Mouse (Mus musculus) liver, embryonic 11.5 days (tissue): ENCODE measurements around the gene Ror2. TPM values are rescaled to one million over a fixed set of nuclear protein-coding genes. Genes with fewer than 3 reads are reported as not detected.
A peak's percentile ranks its signal among the peaks of the same experiment; 100 is the strongest.

Experiments used
- ATAC-seq: fragments of 200-750 bp; cut with Nextera tagmentation; replicated peaks from 2 replicates; pipeline ENCODE4 v1.8.0; 2017; ENCODE audit warnings: moderate number of reproducible peaks, mild to moderate bottlenecking, moderate TSS enrichment, moderate library complexity; ENCODE audit not compliant: low FRiP score
- DNase-seq: peaks from one replicate; pipeline ENCODE4 v3.0.0-alpha.2; 2017; ENCODE audit warnings: low spot score
- H3K27ac ChIP-seq: fragments of 300-500 bp; sonication (generic); 2 replicates; pipeline ENCODE4 v1.5.1; 2014; ENCODE audit warnings: mild to moderate bottlenecking, low read depth, low read length, control low read depth
- H3K27me3 ChIP-seq: fragments of 300-500 bp; sonication (generic); replicated peaks from 2 replicates; pipeline ENCODE4 v1.6.1; 2014; ENCODE audit warnings: low read length, mixed read lengths; ENCODE audit not compliant: control insufficient read depth, insufficient read depth
- H3K36me3 ChIP-seq: fragments of 300-500 bp; sonication (generic); 2 replicates; pipeline ENCODE4 v1.6.1; 2014; ENCODE audit warnings: mild to moderate bottlenecking, low read length, moderate library complexity, mixed read lengths; ENCODE audit not compliant: control insufficient read depth, insufficient read depth
- H3K4me1 ChIP-seq: fragments of 300-500 bp; sonication (generic); replicated peaks from 2 replicates; pipeline ENCODE4 v1.6.1; 2014; ENCODE audit warnings: low read length, mixed read lengths; ENCODE audit not compliant: control insufficient read depth, insufficient read depth
- H3K4me2 ChIP-seq: fragments of 300-500 bp; sonication (generic); 2 replicates; pipeline ENCODE4 v1.6.1; 2014; ENCODE audit warnings: mild to moderate bottlenecking, control low read depth, moderate library complexity
- H3K4me3 ChIP-seq: fragments of 300-500 bp; sonication (generic); 2 replicates; pipeline ENCODE4 v1.5.1; 2014; ENCODE audit warnings: low read depth, low read length, control low read depth
- H3K9ac ChIP-seq: fragments of 300-500 bp; sonication (generic); 2 replicates; pipeline ENCODE4 v1.6.1; 2014; ENCODE audit warnings: low read depth, low read length, control low read depth
- H3K9me3 ChIP-seq: fragments of 300-500 bp; sonication (generic); 2 replicates; pipeline ENCODE4 v1.6.1; 2016; ENCODE audit warnings: low read length, inconsistent platforms, mixed read lengths; ENCODE audit not compliant: control insufficient read depth
- WGBS: fragments of 180-500 bp; shearing (Covaris S2); extraction: QIAGEN DNeasy Blood & Tissue Kit; methylation state at CpG from one replicate; pipeline ENCODE4 v1.1.7; 2014; 5-methylcytosine and 5-hydroxymethylcytosine counted together
- polyA plus RNA-seq: library from polyadenylated mRNA; unstranded; fragments of >200 nt; fragmentation: Nextera tagmentation; extraction: Ambion mirVana; gene quantifications from 2 replicates; pipeline ENCODE4 v1.2.1, GENCODE M21; 2014

Gene Ror2
- polyA plus RNA-seq, 1 experiment from 2014 or later = 4.3 TPM

DNA sequence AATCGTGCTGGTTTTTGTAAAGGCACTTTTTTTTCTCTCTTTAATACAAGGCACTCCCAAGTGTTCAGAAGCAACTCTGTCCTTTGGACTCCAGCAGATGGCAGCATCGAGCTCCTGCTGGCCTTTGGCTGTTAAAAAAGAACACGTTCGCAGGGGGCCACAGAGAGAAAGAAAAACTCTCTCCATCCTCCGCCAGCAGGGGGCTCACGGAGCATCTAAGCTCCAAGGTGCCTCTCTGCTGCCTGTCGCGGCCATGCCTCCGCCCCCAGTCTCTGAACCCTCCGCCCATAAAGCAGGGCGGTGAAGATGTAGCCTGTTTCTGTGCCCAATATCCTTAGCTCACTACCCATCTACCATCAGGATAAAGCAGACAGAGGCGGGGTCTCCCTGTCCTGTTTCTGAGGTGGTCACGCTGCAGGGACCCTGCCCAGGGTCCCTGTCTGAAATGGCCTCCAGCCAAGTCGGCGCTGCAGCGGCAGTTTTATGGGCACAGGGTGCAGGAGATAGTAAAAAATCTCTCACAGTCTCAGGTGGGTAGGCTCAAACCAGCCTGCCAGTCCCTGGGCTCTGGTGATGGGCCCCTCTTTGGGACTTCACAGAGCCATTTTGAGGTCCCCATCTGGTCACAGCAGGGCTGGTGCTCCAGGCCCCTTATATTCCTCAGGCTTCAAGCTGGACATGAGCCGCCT lies 176.2 kb downstream of the Ror2 start:
- peak; percentile 81 for DNase-seq
- Histone ChIP-seq H3K4me1 (no peaks in the 10 kb centered on the region; the same call in 1 of the 2 replicates), H3K27me3 (no peaks in the 10 kb centered on the region), H3K4me2 (peak overlapping the region; percentile 22; the same call in 1 of the 2 replicates), H3K36me3 (peaks cover 2% of the 10 kb centered on the region; the same call in 1 of the 2 replicates), H3K27ac (no peak overlapping the region), H3K9me3 (no peaks in the 10 kb centered on the region), H3K9ac (no peak overlapping the region), H3K4me3 (no peak overlapping the region)
- peak; percentile 68 for ATAC-seq
- 19% methylated on average over 17 of the region's 17 CpGs for WGBS

DNA sequence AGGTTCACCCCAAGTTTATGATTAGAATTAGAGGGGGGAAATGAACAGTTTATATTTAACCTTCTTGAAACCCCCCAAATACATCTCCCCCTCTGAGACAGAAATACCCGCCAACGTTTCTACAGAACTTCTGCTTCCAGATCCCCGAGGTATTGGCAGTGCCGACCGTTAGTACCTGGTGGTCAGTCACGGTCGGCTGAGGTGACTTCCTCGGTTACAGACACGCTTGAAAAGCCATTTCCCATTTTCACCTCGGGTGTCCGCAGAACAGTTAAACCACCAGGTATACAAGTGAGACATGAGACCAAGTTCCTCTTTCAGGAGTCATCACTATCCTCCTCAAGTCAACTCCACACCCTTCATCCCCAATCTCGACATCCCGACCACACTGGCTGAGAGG lies 179.2 kb downstream of the Ror2 start:
- no peak for DNase-seq
- Histone ChIP-seq H3K27ac (no peak overlapping the region), H3K36me3 (peaks cover 2% of the 10 kb centered on the region; the same call in 1 of the 2 replicates), H3K4me2 (no peak overlapping the region), H3K9me3 (no peaks in the 10 kb centered on the region), H3K4me3 (no peak overlapping the region), H3K4me1 (no peaks in the 10 kb centered on the region; the same call in 1 of the 2 replicates), H3K9ac (no peak overlapping the region), H3K27me3 (no peaks in the 10 kb centered on the region)
- 64% methylated on average over 13 of the region's 13 CpGs for WGBS
- no peak for ATAC-seq

DNA sequence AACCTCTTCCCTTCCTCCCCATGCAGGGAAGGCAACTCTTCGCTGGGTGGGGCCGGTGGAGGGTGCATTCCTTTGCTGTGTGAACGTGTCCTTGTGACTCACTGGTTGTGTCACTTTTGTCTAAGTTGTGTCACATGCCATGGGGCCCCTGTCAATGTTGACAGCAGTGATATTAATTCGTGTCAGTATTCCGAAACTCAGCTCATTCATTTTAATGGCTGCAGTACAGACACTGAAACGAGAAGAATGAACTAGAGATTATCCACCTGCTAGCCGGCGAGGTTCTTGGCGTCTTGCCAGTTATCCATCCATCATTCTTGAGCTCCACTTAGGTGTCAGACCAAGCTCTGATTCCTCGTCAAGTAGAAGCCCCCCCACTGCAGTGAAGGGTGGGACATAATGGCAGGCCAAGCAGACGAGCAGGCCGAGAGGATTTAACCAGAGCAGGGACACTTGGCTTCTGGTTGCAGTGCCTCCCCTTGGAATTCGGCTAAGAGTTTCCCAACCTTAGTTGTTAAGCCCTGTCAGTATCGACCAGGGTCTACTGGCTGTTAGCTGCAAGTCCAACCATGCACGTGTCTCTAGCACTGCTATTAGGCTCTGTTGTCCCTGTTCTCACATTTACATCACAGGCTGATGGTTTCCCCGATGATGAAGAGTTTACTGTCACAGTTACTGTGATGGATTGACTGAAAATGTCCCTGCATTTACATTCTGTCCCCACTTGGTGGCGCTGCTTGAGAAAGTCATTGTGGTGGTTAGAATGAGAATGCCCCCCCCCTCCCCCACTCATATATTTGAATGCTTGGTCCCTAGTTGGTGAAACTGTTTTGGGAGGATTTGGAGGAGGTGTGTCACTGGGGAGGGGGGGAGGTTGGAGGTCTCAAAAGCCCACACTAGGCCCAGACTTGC lies 185.9 kb downstream of the Ror2 start:
- 57% methylated on average over 17 of the region's 17 CpGs for WGBS
- no peak overlapping the region for H3K4me2 ChIP-seq

DNA sequence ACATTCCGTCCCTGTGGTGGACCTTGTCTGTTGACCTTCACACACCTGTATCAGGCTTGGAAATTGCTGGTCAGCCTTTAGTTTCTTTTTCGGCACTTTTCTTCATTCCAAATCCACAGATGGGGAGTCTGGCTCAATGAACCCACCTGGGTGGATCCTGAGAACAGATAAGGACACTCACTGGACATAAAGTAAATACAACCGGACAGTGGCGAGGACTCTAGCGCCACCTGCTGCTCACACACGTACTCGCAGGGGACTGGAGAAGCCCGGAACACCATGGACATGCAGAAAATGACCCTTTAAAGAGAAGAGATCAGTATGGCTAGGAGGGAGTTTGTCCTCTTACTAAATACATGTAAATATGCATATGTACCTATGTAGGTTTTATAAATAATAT lies 189.3 kb downstream of the Ror2 start:
- ATAC-seq (no peak), DNase-seq (peak; percentile 51)
- no peak overlapping the region for H3K4me2 ChIP-seq
- no peaks in the 10 kb centered on the region for H3K36me3 ChIP-seq
- no peak overlapping the region for H3K4me3 ChIP-seq
- no peaks in the 10 kb centered on the region for H3K27me3 ChIP-seq
- H3K27ac ChIP-seq = no peak overlapping the region
- no peaks in the 10 kb centered on the region for H3K9me3 ChIP-seq
- no peaks in the 10 kb centered on the region for H3K4me1 ChIP-seq
- WGBS = 19% methylated on average over 8 of the region's 8 CpGs
- no peak overlapping the region for H3K9ac ChIP-seq

More for the DNA sequence above, 185.9 kb downstream of the Ror2 start:
- Histone ChIP-seq H3K27ac (no peak overlapping the region), H3K36me3 (no peaks in the 10 kb centered on the region), H3K27me3 (no peaks in the 10 kb centered on the region), H3K9ac (no peak overlapping the region), H3K4me3 (no peak overlapping the region), H3K4me1 (no peaks in the 10 kb centered on the region), H3K9me3 (no peaks in the 10 kb centered on the region)
- DNase-seq (no peak), ATAC-seq (no peak)

DNA sequence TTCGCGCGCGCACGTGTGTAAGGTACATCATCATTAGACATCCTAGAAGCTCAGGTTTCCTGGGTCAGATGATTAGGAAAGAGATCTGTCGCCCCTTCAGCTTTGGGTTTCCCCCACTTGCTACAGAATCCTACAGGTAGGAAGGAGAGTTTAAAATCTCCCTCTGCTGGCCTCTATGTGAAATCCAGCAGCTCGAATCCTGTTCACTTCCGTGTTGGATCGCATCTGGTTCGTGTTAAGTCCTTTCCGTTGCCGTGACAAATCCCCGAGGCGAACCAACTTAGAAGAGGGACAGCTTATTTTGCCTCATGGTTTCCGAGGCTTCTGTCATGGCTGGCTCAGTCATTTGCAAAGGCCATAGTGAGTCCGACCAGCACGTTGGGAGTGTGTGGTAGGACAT lies 190.7 kb downstream of the Ror2 start:
- Histone ChIP-seq H3K4me2 (no peak overlapping the region), H3K9ac (no peak overlapping the region), H3K4me3 (no peak overlapping the region), H3K9me3 (no peaks in the 10 kb centered on the region), H3K27ac (no peak overlapping the region), H3K27me3 (no peaks in the 10 kb centered on the region), H3K4me1 (no peaks in the 10 kb centered on the region), H3K36me3 (no peaks in the 10 kb centered on the region)
- ATAC-seq = no peak
- WGBS = 76% methylated on average over 17 of the region's 17 CpGs
- no peak for DNase-seq

DNA sequence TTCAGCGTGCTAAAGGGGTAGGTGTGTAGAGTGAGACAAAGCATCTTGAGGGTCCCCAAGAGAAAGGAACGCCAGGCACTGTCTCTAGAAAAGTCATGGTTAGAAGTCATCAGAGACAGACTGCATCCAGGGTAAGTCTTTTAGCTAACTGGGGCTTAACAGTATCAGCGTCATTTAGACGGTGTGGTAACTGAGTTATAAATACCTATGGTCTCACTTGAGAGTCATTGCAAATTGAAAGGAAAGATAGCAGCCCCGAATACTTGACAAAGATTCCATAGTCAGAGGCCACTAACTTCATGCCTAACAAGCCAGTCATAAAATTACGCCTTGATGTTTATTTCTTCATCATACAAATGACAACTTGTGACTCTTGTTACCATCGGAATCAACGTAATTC lies 191.3 kb downstream of the Ror2 start:
- WGBS = 85% methylated on average over 8 of the region's 8 CpGs
- DNase-seq (no peak), ATAC-seq (no peak)
- no peaks in the 10 kb centered on the region for H3K9me3 ChIP-seq
- no peak overlapping the region for H3K9ac ChIP-seq
- H3K27ac ChIP-seq = no peak overlapping the region
- no peaks in the 10 kb centered on the region for H3K27me3 ChIP-seq
- H3K4me2 ChIP-seq = no peak overlapping the region
- no peaks in the 10 kb centered on the region for H3K36me3 ChIP-seq
- H3K4me1 ChIP-seq = no peaks in the 10 kb centered on the region
- H3K4me3 ChIP-seq = no peak overlapping the region

DNA sequence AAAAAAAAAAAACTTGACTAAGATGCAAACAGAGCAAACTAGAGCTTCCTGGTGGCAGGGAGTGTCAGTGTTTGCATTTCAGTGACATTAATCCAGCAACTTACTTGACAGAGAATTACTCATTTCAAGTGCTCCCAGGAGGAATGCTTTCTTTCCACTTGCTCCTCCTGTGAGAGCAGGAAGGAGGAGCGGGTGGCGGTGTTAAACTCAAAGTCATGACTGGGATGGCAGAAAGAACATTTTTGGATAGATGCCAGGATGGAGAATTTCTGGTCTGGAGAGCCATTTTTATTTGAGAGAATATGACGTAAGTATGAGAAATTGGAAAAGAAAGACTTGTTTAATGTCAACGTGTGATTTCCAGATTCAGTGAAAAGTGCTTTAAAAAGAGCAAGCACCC lies 192.5 kb downstream of the Ror2 start:
- no peaks in the 10 kb centered on the region for H3K4me1 ChIP-seq
- H3K27me3 ChIP-seq = no peaks in the 10 kb centered on the region
- DNase-seq (no peak), ATAC-seq (no peak)
- no peak overlapping the region for H3K4me2 ChIP-seq
- H3K9me3 ChIP-seq = no peaks in the 10 kb centered on the region
- H3K4me3 ChIP-seq = no peak overlapping the region
- 76% methylated on average over 4 of the region's 4 CpGs for WGBS
- H3K27ac ChIP-seq = no peak overlapping the region
- no peak overlapping the region for H3K9ac ChIP-seq
- no peaks in the 10 kb centered on the region for H3K36me3 ChIP-seq

DNA sequence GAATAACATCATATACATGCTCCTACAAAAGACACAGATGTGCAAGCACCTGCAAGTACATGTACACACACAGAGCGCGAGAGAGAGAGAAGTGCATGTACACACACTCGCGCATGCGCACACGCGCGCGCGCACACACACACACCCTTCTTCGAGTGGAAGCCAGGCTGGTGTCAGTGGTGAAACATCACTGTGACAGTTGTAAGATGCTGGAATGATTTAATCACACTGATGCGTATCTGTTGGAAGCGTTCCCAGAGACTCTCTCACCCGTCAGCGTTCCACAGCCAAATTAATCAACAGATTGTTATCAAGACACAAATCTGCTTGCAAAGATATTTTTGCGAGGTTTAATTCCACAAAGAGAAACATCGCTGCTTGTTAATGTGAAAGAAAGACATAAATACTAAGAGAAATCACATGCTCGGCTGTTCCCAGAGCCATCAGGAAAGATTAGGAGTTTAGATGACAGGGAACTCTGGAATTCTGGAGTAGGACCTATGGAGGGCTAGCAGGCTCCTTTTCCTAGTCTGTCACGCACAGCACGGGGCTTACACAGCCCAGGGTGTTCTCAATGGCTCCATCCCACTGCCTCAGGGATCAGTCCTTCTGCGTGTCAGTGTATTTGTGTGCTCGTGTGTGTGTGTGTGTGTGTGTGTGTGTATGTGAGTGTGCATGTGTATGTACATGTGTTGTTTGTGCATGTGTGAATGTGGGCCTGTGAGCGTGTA lies 199.2 kb downstream of the Ror2 start:
- Histone ChIP-seq H3K4me2 (no peak overlapping the region), H3K36me3 (no peaks in the 10 kb centered on the region), H3K9ac (no peak overlapping the region), H3K9me3 (no peaks in the 10 kb centered on the region), H3K27me3 (no peaks in the 10 kb centered on the region), H3K27ac (no peak overlapping the region), H3K4me1 (no peaks in the 10 kb centered on the region), H3K4me3 (no peak overlapping the region)
- ATAC-seq (no peak), DNase-seq (no peak)
- WGBS = 90% methylated on average over 23 of the region's 23 CpGs
